Mouse (Mus musculus): ENCODE measurements at regions not wholly inside any gene's neighbourhood (a gene's known extent, or its start where the extent isn't known, plus 50 kb on each side); places are given as distances from the start of the nearest gene placed in this dataset.

- H3K4me2 ChIP-seq (ENCODE audit: low read length) = no peak overlapping the region
- no peaks in the 10 kb centered on the region for H3K9me3 ChIP-seq (ENCODE audit: control insufficient read depth, low read length)
- H3K36me3 ChIP-seq (ENCODE audit: control insufficient read depth, insufficient read depth, low read length) = no peaks in the 10 kb centered on the region
- no peak overlapping the region for H3K27ac ChIP-seq (replicated peaks; ENCODE audit: low read depth, low read length)
- H3K9ac ChIP-seq (replicated peaks; ENCODE audit: low read length) = no peak overlapping the region
- H3K4me3 ChIP-seq (replicated peaks; ENCODE audit: low read depth, low read length) = no peak overlapping the region
- no peaks in the 10 kb centered on the region for H3K4me1 ChIP-seq (ENCODE audit: control insufficient read depth, insufficient read depth, low read length)
- WGBS = 80% methylated on average over 2 of the region's 2 CpGs
- ATAC-seq (ENCODE audit: low FRiP score, low TSS enrichment) = no peak
- H3K27me3 ChIP-seq (ENCODE audit: control insufficient read depth, insufficient read depth, low read length) = no peaks in the 10 kb centered on the region
- no peak for DNase-seq
These were observed 188.7 kb downstream of the Sec16b start for GRCm38 (mm10) chr1:157695198-157695597.

- Histone ChIP-seq H3K27me3 (ENCODE audit: control insufficient read depth, insufficient read depth, low read length) (no peaks in the 10 kb centered on the region), H3K4me3 (replicated peaks; ENCODE audit: low read depth, low read length) (no peak overlapping the region), H3K36me3 (ENCODE audit: control insufficient read depth, insufficient read depth, low read length) (no peaks in the 10 kb centered on the region), H3K4me1 (ENCODE audit: control insufficient read depth, insufficient read depth, low read length) (no peaks in the 10 kb centered on the region), H3K27ac (replicated peaks; ENCODE audit: low read depth, low read length) (no peak overlapping the region), H3K9me3 (ENCODE audit: control insufficient read depth, low read length) (peaks cover 3% of the 10 kb centered on the region; the same call in 1 of the 2 replicates), H3K9ac (replicated peaks; ENCODE audit: low read length) (no peak overlapping the region), H3K4me2 (ENCODE audit: low read length) (no peak overlapping the region)
- 62% methylated on average over 6 of the region's 6 CpGs for WGBS
- no peak for DNase-seq
- no peak for ATAC-seq (ENCODE audit: low FRiP score, low TSS enrichment)
These were observed 197.1 kb downstream of the Sec16b start for GRCm38 (mm10) chr1:157703639-157704038.

GRCm38 (mm10) chr1:157705364-157705763, 198.8 kb downstream of the Sec16b start:
- no peaks in the 10 kb centered on the region for H3K4me1 ChIP-seq (ENCODE audit: control insufficient read depth, insufficient read depth, low read length)
- 66% methylated on average over 4 of the region's 4 CpGs for WGBS
- H3K36me3 ChIP-seq (ENCODE audit: control insufficient read depth, insufficient read depth, low read length) = no peaks in the 10 kb centered on the region
- no peak overlapping the region for H3K27ac ChIP-seq (replicated peaks; ENCODE audit: low read depth, low read length)
- DNase-seq = no peak
- H3K9me3 ChIP-seq (ENCODE audit: control insufficient read depth, low read length) = peaks cover 3% of the 10 kb centered on the region; the same call in 1 of the 2 replicates
- no peak overlapping the region for H3K9ac ChIP-seq (replicated peaks; ENCODE audit: low read length)
- H3K4me2 ChIP-seq (ENCODE audit: low read length) = no peak overlapping the region
- ATAC-seq (ENCODE audit: low FRiP score, low TSS enrichment) = no peak
- H3K4me3 ChIP-seq (replicated peaks; ENCODE audit: low read depth, low read length) = no peak overlapping the region
- H3K27me3 ChIP-seq (ENCODE audit: control insufficient read depth, insufficient read depth, low read length) = no peaks in the 10 kb centered on the region

- no peak overlapping the region for H3K27ac ChIP-seq (replicated peaks; ENCODE audit: low read depth, low read length)
- no peak for DNase-seq
- H3K9ac ChIP-seq (replicated peaks; ENCODE audit: low read length) = no peak overlapping the region
- H3K4me2 ChIP-seq (ENCODE audit: low read length) = no peak overlapping the region
- H3K4me1 ChIP-seq (ENCODE audit: control insufficient read depth, insufficient read depth, low read length) = no peaks in the 10 kb centered on the region
- no peak overlapping the region for H3K4me3 ChIP-seq (replicated peaks; ENCODE audit: low read depth, low read length)
- H3K36me3 ChIP-seq (ENCODE audit: control insufficient read depth, insufficient read depth, low read length) = no peaks in the 10 kb centered on the region
- no peaks in the 10 kb centered on the region for H3K27me3 ChIP-seq (ENCODE audit: control insufficient read depth, insufficient read depth, low read length)
- 89% methylated on average over 2 of the region's 2 CpGs for WGBS
- ATAC-seq (ENCODE audit: low FRiP score, low TSS enrichment) = no peak
- no peaks in the 10 kb centered on the region for H3K9me3 ChIP-seq (ENCODE audit: control insufficient read depth, low read length)
These were observed 200.7 kb downstream of the Sec16b start for GRCm38 (mm10) chr1:157707256-157707655.

DNA sequence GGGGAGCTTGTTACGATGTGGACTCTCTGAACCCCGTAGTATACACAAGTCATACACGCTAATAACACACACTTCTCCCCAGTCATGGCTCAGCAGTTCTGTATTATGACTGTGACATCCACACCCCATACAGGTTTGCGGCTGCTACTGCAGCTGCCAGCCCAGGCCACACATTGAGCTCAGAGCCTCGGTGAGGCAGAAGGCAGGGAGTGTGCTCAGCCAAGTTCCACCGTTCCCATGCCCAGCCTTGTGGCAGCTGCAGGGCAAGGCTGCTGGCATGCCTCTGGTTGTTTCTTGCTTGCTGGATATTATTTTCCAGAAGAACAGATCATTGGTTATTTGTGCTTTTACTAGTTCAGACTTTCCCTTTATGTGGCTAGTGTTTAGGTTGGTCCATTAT, 202.6 kb downstream of the Sec16b start:
- no peaks in the 10 kb centered on the region for H3K27me3 ChIP-seq (ENCODE audit: control insufficient read depth, insufficient read depth, low read length)
- no peak overlapping the region for H3K4me2 ChIP-seq (ENCODE audit: low read length)
- H3K36me3 ChIP-seq (ENCODE audit: control insufficient read depth, insufficient read depth, low read length) = no peaks in the 10 kb centered on the region
- no peaks in the 10 kb centered on the region; the same call in 1 of the 2 replicates for H3K4me1 ChIP-seq (ENCODE audit: control insufficient read depth, insufficient read depth, low read length)
- H3K4me3 ChIP-seq (replicated peaks; ENCODE audit: low read depth, low read length) = no peak overlapping the region
- no peak overlapping the region for H3K27ac ChIP-seq (replicated peaks; ENCODE audit: low read depth, low read length)
- no peaks in the 10 kb centered on the region for H3K9me3 ChIP-seq (ENCODE audit: control insufficient read depth, low read length)
- 86% methylated on average over 6 of the region's 6 CpGs for WGBS
- DNase-seq (no peak), ATAC-seq (ENCODE audit: low FRiP score, low TSS enrichment) (no peak)
- H3K9ac ChIP-seq (replicated peaks; ENCODE audit: low read length) = no peak overlapping the region

- Histone ChIP-seq H3K27me3 (ENCODE audit: control insufficient read depth, insufficient read depth, low read length) (no peaks in the 10 kb centered on the region), H3K9ac (replicated peaks; ENCODE audit: low read length) (no peak overlapping the region), H3K4me3 (replicated peaks; ENCODE audit: low read depth, low read length) (no peak overlapping the region), H3K36me3 (ENCODE audit: control insufficient read depth, insufficient read depth, low read length) (no peaks in the 10 kb centered on the region), H3K4me1 (ENCODE audit: control insufficient read depth, insufficient read depth, low read length) (no peaks in the 10 kb centered on the region; the same call in 1 of the 2 replicates), H3K9me3 (ENCODE audit: control insufficient read depth, low read length) (no peaks in the 10 kb centered on the region), H3K4me2 (ENCODE audit: low read length) (no peak overlapping the region), H3K27ac (replicated peaks; ENCODE audit: low read depth, low read length) (no peak overlapping the region)
- ATAC-seq (ENCODE audit: low FRiP score, low TSS enrichment) (no peak), DNase-seq (no peak)
- WGBS = 89% methylated on average over 2 of the region's 2 CpGs
These were observed 204.3 kb downstream of the Sec16b start for GRCm38 (mm10) chr1:157710870-157711269.

DNA sequence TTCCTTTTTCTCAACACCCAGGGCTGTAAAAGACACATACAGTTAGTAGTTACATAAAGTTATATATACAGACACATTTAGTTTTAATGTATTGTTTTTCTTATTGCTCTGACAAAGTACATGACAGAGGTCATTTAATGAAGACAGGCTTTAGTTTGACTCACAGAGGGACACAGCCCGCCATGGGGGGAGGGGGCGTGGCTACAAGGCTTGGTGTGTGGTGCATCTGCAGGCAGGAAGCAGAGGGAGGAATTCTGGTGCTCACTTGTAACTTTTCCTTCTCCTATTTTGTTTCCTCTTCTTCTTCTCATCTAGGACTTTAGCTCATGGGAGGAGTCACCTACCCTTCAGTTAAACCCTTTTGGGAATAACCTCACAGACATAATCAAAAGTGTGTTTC, 206.0 kb downstream of the Sec16b start:
- no peak overlapping the region for H3K4me2 ChIP-seq (ENCODE audit: low read length)
- no peaks in the 10 kb centered on the region for H3K27me3 ChIP-seq (ENCODE audit: control insufficient read depth, insufficient read depth, low read length)
- no peaks in the 10 kb centered on the region for H3K36me3 ChIP-seq (ENCODE audit: control insufficient read depth, insufficient read depth, low read length)
- H3K27ac ChIP-seq (replicated peaks; ENCODE audit: low read depth, low read length) = no peak overlapping the region
- DNase-seq (no peak), ATAC-seq (ENCODE audit: low FRiP score, low TSS enrichment) (no peak)
- H3K4me3 ChIP-seq (replicated peaks; ENCODE audit: low read depth, low read length) = no peak overlapping the region
- WGBS = 28% methylated on average over 2 of the region's 2 CpGs
- no peaks in the 10 kb centered on the region for H3K9me3 ChIP-seq (ENCODE audit: control insufficient read depth, low read length)
- H3K4me1 ChIP-seq (ENCODE audit: control insufficient read depth, insufficient read depth, low read length) = no peaks in the 10 kb centered on the region; the same call in 1 of the 2 replicates
- no peak overlapping the region for H3K9ac ChIP-seq (replicated peaks; ENCODE audit: low read length)

GRCm38 (mm10) chr1:157713851-157714250, 207.3 kb downstream of the Sec16b start:
- no peak overlapping the region for H3K27ac ChIP-seq (replicated peaks; ENCODE audit: low read depth, low read length)
- DNase-seq = no peak
- 93% methylated on average over 7 of the region's 7 CpGs for WGBS
- no peaks in the 10 kb centered on the region for H3K36me3 ChIP-seq (ENCODE audit: control insufficient read depth, insufficient read depth, low read length)
- no peak overlapping the region for H3K9ac ChIP-seq (replicated peaks; ENCODE audit: low read length)
- no peaks in the 10 kb centered on the region for H3K27me3 ChIP-seq (ENCODE audit: control insufficient read depth, insufficient read depth, low read length)
- H3K4me2 ChIP-seq (ENCODE audit: low read length) = no peak overlapping the region
- no peak for ATAC-seq (ENCODE audit: low FRiP score, low TSS enrichment)
- H3K4me3 ChIP-seq (replicated peaks; ENCODE audit: low read depth, low read length) = no peak overlapping the region
- H3K4me1 ChIP-seq (ENCODE audit: control insufficient read depth, insufficient read depth, low read length) = no peaks in the 10 kb centered on the region; the same call in 1 of the 2 replicates
- H3K9me3 ChIP-seq (ENCODE audit: control insufficient read depth, low read length) = no peaks in the 10 kb centered on the region

DNA sequence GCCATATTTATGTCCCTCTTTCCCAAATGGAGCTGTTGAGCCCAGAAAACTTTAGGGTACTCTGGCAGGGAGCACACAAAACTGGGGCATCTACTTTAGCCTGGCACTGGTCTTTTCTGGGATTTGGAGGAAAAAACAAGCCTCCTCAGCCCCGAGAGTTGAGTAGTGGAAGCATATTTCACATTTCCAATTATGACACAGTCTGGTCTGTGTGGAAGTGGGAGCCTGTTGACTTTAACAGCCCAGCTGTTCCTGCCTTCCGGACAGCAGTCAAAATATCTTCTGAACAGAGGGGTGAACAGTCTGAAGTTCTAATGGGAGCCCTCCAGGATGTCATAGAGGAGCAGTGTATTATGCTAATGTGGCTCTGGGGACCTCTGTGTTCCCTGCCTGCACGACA, 209.1 kb downstream of the Sec16b start:
- Histone ChIP-seq H3K4me3 (replicated peaks; ENCODE audit: low read depth, low read length) (no peak overlapping the region), H3K9me3 (ENCODE audit: control insufficient read depth, low read length) (no peaks in the 10 kb centered on the region), H3K27ac (replicated peaks; ENCODE audit: low read depth, low read length) (no peak overlapping the region), H3K36me3 (ENCODE audit: control insufficient read depth, insufficient read depth, low read length) (no peaks in the 10 kb centered on the region), H3K4me2 (ENCODE audit: low read length) (no peak overlapping the region), H3K4me1 (ENCODE audit: control insufficient read depth, insufficient read depth, low read length) (no peaks in the 10 kb centered on the region; the same call in 1 of the 2 replicates), H3K27me3 (ENCODE audit: control insufficient read depth, insufficient read depth, low read length) (no peaks in the 10 kb centered on the region), H3K9ac (replicated peaks; ENCODE audit: low read length) (no peak overlapping the region)
- no peak for ATAC-seq (ENCODE audit: low FRiP score, low TSS enrichment)
- 65% methylated on average over 3 of the region's 3 CpGs for WGBS
- DNase-seq = no peak

Data from midbrain, embryonic 14.5 days (tissue).